Mouse (Mus musculus) testis, adult 2 months (tissue): Measurements from ENCODE around the gene Rab1a. TPM values are rescaled to one million over a fixed set of nuclear protein-coding genes. Genes with fewer than 3 reads are reported as not detected.
A peak's percentile ranks its signal among the peaks of the same experiment; 100 is the strongest.

Source experiments
- H3K27ac ChIP-seq: fragments of 200-500 bp; 2 replicates; pipeline ENCODE4 v1.5.1; 2012; ENCODE audit warnings: low read depth, low read length; ENCODE audit not compliant: control insufficient read depth, insufficient read depth
- H3K27me3 ChIP-seq: fragments of 200-500 bp; 2 replicates; pipeline ENCODE4 v1.6.1; 2012; ENCODE audit warnings: mild to moderate bottlenecking, low read length, moderate library complexity; ENCODE audit not compliant: control insufficient read depth, insufficient read depth
- H3K36me3 ChIP-seq: fragments of 200-500 bp; 2 replicates; pipeline ENCODE4 v1.6.1; 2012; ENCODE audit warnings: mild to moderate bottlenecking, low read length; ENCODE audit not compliant: control insufficient read depth, insufficient read depth
- H3K4me1 ChIP-seq: fragments of 200-500 bp; 2 replicates; pipeline ENCODE4 v1.6.1; 2012; ENCODE audit warnings: low read length; ENCODE audit not compliant: control insufficient read depth, insufficient read depth
- H3K4me3 ChIP-seq: fragments of 200-500 bp; 2 replicates; pipeline ENCODE4 v1.5.1; 2012; ENCODE audit warnings: low read depth, mild to moderate bottlenecking, low read length, moderate library complexity, mixed read lengths; ENCODE audit not compliant: control insufficient read depth
- CTCF ChIP-seq: fragments of 200-500 bp; IDR thresholded peaks from 2 replicates; pipeline ENCODE4 v1.5.1; 2012; ENCODE audit warnings: low read depth, mild to moderate bottlenecking, inconsistent platforms, low read length, moderate library complexity; ENCODE audit not compliant: control insufficient read depth, insufficient read depth, insufficient replicate concordance
- POLR2A ChIP-seq: fragments of 200-500 bp; IDR thresholded peaks from 2 replicates; pipeline ENCODE4 v1.6.1; 2012; ENCODE audit warnings: low read depth, mild to moderate bottlenecking, inconsistent platforms, low read length, moderate library complexity; ENCODE audit not compliant: control insufficient read depth
- polyA plus RNA-seq: library from polyadenylated mRNA; depleted of rRNA; stranded (reverse); fragments of >200 nt; gene quantifications from 2 replicates; pipeline ENCODE4 v1.2.3, GENCODE M21; 2012

The Rab1a gene
- polyA plus RNA-seq, 1 experiment = 17.9 TPM

GRCm38 (mm10) chr11:20168972-20169371 is 32.3 kb upstream of the Rab1a start:
- no peak overlapping the region for H3K4me3 ChIP-seq
- H3K36me3 ChIP-seq = no peaks in the 10 kb centered on the region
- H3K4me1 ChIP-seq = no peaks in the 10 kb centered on the region; the same call in 1 of the 2 replicates
- no peak overlapping the region for H3K27ac ChIP-seq
- no peaks in the 10 kb centered on the region for H3K27me3 ChIP-seq
- TF ChIP-seq CTCF (no peak), POLR2A (no peak)

GRCm38 (mm10) chr11:20187271-20187670 is 14.0 kb upstream of the Rab1a start:
- no peak overlapping the region for H3K4me3 ChIP-seq
- peaks cover 2% of the 10 kb centered on the region; the same call in 1 of the 2 replicates for H3K4me1 ChIP-seq
- no peaks in the 10 kb centered on the region for H3K36me3 ChIP-seq
- TF ChIP-seq POLR2A (no peak), CTCF (no peak)
- no peaks in the 10 kb centered on the region for H3K27me3 ChIP-seq
- no peak overlapping the region for H3K27ac ChIP-seq

DNA sequence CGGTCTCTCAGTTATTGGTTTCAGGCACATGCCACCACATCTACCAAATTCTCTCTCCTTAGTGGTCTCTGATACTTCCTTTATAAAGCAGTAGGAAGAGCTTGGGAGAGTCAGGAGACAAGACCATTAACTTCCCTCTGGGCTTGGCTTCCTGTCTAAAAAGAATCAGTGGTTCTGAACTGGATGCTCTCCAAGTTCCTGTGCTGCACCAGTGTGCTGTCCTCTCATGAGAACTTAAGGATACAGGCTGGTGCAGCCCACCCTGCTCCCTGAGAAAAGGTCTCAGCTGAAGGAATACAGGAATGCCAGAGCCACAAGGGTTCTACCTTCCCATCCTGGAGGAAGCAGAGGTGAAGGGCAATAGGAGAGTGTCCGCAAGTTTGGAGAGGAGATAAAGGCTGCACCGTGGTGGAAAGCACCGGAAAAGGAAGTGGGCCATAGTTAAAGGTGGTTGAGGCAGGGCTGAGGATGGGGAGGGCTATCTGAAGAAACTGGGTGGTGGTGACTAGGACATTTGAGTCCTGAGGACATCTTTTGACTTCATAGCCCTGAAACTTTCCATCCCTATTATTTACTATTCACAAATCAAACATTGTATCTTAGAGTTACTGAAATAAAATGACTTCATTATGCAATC is 8.0 kb upstream of the Rab1a start:
- TF ChIP-seq CTCF (no peak), POLR2A (no peak)
- H3K27me3 ChIP-seq = no peaks in the 10 kb centered on the region
- no peaks in the 10 kb centered on the region for H3K4me1 ChIP-seq
- no peak overlapping the region for H3K27ac ChIP-seq
- H3K36me3 ChIP-seq = no peaks in the 10 kb centered on the region
- no peak overlapping the region for H3K4me3 ChIP-seq

DNA sequence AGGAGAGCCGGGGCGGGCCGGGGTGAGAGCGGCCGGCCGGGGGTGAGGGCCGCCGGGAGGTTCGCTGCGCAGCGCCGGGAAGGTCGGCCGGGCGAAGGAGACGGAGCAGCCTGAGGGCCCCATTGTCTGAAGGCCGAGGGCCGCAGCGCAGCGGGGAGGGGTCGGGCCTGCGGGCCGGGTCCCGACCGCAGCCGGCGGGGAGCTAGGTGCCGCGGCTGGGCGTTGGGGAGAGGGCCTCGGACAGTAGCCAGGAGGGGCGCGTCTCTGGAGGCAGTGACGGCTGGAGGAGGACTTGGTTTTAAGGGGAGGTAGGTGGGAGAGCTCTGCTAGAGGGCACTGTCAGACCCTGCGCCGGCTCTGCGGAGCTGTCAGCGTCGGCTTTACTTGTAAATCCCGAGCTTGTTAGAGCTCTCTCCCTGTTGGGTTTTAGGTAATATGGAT is 449 bp downstream of the Rab1a start:
- Histone ChIP-seq H3K4me3 (peak overlapping the region; percentile 94), H3K4me1 (peaks cover 2% of the 10 kb centered on the region; the same call in 1 of the 2 replicates), H3K27ac (peak overlapping the region; percentile 89), H3K36me3 (no peaks in the 10 kb centered on the region), H3K27me3 (no peaks in the 10 kb centered on the region)
- TF ChIP-seq POLR2A (no peak), CTCF (no peak)

GRCm38 (mm10) chr11:20202299-20203011 is 1.2 kb downstream of the Rab1a start:
- H3K27ac ChIP-seq = peak overlapping the region; percentile 89; the same call in 1 of the 2 replicates
- no peaks in the 10 kb centered on the region for H3K27me3 ChIP-seq
- H3K36me3 ChIP-seq = no peaks in the 10 kb centered on the region
- peaks cover 2% of the 10 kb centered on the region; the same call in 1 of the 2 replicates for H3K4me1 ChIP-seq
- peak overlapping the region; percentile 94; the same call in 1 of the 2 replicates for H3K4me3 ChIP-seq
- TF ChIP-seq POLR2A = no peak
- TF ChIP-seq CTCF = no peak

- no peaks in the 10 kb centered on the region for H3K27me3 ChIP-seq
- H3K36me3 ChIP-seq = no peaks in the 10 kb centered on the region
- H3K4me3 ChIP-seq = no peak overlapping the region
- H3K27ac ChIP-seq = no peak overlapping the region
- H3K4me1 ChIP-seq = peaks cover 4% of the 10 kb centered on the region; the same call in 1 of the 2 replicates
- TF ChIP-seq CTCF (no peak), POLR2A (no peak)
Observed at GRCm38 (mm10) chr11:20204321-20204720, 3.1 kb downstream of the Rab1a start.

DNA sequence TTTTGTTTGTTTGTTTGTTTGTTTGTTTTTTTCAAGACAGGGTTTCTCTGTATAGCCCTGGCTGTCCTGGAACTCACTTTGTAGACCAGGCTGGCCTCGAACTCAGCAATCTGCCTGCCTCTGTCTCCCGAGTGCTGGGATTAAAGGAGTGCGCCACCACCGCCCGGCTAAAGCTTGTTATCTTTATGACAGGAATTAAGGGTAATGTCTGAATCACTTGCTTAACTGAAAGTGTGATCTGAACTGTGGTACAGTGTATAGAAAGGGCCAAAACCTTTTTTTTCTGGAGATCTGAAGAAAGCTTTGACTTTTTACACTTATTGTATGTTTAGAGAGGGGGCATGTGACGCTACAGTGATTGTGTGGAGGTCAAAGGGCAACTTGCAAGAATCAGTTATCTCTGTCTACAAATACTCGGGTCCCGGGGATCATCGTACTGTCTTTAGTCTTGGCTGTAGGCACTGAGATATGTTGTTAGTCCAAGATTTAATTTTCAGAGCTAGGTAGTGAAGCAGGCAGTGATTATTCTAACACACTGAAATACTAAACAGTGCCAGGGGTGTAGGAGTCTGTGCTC is 3.7 kb downstream of the Rab1a start:
- peaks cover 4% of the 10 kb centered on the region; the same call in 1 of the 2 replicates for H3K4me1 ChIP-seq
- H3K36me3 ChIP-seq = no peaks in the 10 kb centered on the region
- H3K27ac ChIP-seq = no peak overlapping the region
- H3K27me3 ChIP-seq = no peaks in the 10 kb centered on the region
- H3K4me3 ChIP-seq = no peak overlapping the region
- TF ChIP-seq POLR2A = no peak
- TF ChIP-seq CTCF = no peak
